Mouse (Mus musculus): ENCODE results near the gene Timm17b. TPM values are rescaled to one million over a fixed set of nuclear protein-coding genes. Genes with fewer than 3 reads are reported as not detected.
"Not testable (repeated sequence)": the region's sequence is repeated elsewhere in the genome, so short reads cannot be mapped to it uniquely, and the experiment has no call there.

Timm17b gene
- total RNA-seq (2017): 42.2 and 54.8 TPM in 2 replicates

GRCm38 (mm10) chrX:7898880-7899874 is at the start of gene Timm17b, which contains the start of gene Pqbp1:
Timm17b (plus strand) TSS chrX:7899357.
Pqbp1 (minus strand) TSS chrX:7899269.
- peak; percentile 95 for ATAC-seq (replicated peaks; ENCODE audit: low read depth, poor library complexity, severe bottlenecking)

GRCm38 (mm10) chrX:7854578-7854977 is 44.6 kb upstream of the Timm17b start:
- ATAC-seq (replicated peaks; ENCODE audit: low read depth, poor library complexity, severe bottlenecking): peak; percentile 71

DNA sequence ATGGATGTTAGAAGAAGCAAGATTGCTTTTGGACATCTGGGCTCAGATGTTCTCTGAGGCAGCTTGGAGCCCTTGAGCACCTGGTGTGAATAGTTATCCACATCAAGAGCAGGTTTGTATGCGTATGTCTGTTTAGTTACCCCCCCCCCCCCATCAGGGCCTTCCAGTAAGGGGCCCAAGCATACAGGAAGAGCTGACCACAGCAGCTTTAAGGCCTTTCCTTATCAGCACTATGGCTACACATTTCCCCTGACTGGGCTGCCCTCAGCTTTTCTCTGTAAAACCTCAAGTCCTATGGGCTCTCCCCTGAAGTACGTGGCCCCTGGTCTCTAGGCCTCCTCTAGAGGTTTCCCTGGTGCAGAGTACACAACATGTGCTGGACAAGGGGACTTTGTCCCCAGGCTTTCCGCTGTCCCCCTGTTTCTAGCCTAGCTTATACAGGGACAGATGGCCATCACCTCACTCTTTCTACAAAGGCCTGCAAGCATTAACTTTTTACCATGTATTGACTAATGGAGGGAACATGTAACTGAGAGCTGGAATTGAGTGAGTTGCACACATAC is 39.9 kb upstream of the Timm17b start:
- peak; percentile 76 for ATAC-seq (replicated peaks; ENCODE audit: low read depth, poor library complexity, severe bottlenecking)

DNA sequence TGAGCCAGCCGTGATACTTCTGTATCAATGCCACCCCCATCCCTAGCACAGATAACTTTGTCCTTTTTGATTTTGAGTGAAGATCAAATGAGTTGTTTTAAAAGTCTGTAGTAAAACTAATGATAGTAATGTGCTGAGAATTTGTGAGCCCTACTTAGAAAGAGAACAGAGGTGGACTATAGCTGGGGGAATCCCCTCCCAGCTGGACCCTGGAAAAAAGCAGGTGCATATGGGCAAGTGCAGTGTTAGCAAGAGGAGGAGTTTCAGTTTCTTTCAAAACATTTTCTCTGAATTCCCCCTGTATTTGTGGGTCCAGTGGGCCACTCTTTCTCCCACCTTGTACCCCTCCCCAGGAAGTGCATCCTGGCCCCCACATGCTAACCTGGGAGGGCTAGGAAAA is 36.0 kb upstream of the Timm17b start:
- no peak for ATAC-seq (replicated peaks; ENCODE audit: low read depth, poor library complexity, severe bottlenecking)

DNA sequence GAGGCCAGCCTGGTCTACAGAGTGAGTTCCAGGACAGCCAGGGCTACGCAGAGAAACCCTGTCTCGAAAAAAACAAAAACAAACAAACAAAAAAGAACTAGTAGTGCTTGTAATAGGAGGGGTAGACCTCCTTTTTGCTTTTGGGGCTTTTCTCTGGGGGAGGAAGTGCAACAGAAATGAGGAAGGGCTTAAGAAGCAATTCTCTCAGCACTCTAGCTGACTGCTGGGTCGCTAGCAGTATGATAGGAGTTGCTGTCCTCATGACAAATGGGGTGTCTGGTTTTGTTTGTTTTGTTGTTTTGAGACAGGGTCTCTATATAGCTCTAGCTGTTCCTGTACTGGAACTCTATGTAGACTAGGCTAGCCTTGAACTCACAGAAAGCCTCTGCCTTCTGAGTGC is 34.6 kb upstream of the Timm17b start:
- peak; percentile 42 for ATAC-seq (replicated peaks; ENCODE audit: low read depth, poor library complexity, severe bottlenecking)

DNA sequence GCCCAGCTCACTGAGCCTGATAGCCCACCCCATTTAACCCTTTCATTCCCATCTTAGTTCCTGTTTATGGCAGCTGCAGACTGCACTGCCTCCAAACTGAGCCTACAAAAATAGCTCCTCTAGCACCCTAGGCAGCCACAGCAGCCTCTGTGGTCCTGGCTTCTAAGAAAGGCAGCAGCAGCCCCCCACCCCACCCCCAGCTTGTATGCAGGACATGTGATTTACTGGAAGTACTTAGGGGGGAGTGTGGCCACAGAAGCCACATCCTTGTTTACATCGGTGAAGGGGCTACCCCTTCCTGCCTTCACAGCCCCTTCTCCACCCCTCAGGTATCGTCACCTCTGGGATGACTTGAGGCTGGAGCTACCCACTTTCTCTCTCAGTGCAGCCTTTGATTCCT is 33.8 kb upstream of the Timm17b start:
- peak; percentile 54; the same call in 1 of the 2 replicates for ATAC-seq (replicated peaks; ENCODE audit: low read depth, poor library complexity, severe bottlenecking)

GRCm38 (mm10) chrX:7865786-7866185 is 33.4 kb upstream of the Timm17b start:
- no peak for ATAC-seq (replicated peaks; ENCODE audit: low read depth, poor library complexity, severe bottlenecking)

GRCm38 (mm10) chrX:7867141-7867540 is 32.0 kb upstream of the Timm17b start:
- ATAC-seq (replicated peaks; ENCODE audit: low read depth, poor library complexity, severe bottlenecking): no peak

GRCm38 (mm10) chrX:7868506-7868905 is 30.7 kb upstream of the Timm17b start:
- no peak for ATAC-seq (replicated peaks; ENCODE audit: low read depth, poor library complexity, severe bottlenecking)

GRCm38 (mm10) chrX:7869826-7870225 is 29.3 kb upstream of the Timm17b start:
- ATAC-seq (replicated peaks; ENCODE audit: low read depth, poor library complexity, severe bottlenecking): no peak

DNA sequence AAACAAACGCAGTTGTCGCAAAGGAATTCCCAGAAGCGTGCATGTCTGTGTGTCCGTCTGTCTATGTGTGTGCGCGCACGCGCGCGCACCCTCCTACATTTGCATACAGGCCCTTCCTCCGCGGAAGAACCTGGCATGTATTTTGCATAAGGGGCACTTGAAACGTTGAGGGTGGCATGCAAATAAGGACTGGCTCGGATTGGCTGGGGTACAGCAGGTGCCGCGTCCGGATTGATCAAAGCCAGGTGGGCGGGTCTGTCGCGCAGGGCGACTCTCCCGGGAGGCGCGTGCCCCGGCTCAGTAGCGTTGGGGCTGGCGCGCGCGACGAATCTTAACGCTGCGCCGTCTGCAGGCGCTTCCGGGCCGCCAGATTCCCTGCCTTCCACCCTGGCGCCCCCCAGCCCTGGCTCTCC is 21.1 kb upstream of the Timm17b start, which contains the start of gene Pim2:
Pim2 (plus strand) TSS at position 256 of the 413 bp plus-strand sequence.
- ATAC-seq (replicated peaks; ENCODE audit: low read depth, poor library complexity, severe bottlenecking): peak; percentile 91

DNA sequence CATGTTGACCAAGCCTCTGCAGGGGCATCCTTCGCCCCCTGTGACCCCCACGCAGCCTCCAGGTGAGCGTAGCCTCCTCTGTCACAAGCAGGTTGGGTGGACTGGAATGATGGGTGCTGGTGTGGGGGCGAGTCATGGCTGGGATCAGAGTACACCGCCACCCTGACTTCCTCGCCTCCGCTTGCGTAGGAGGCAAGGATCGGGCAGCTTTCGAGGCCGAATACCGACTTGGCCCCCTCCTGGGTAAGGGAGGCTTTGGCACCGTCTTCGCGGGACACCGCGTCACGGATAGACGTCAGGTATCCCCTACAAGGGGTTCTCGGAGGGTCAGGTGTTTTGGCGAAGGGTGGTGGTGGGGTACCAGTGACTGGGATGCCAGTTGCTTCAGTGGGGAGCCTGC is 20.7 kb upstream of the Timm17b start:
- no peak for ATAC-seq (replicated peaks; ENCODE audit: low read depth, poor library complexity, severe bottlenecking)

GRCm38 (mm10) chrX:7879819-7880218 is 19.3 kb upstream of the Timm17b start:
- ATAC-seq (replicated peaks; ENCODE audit: low read depth, poor library complexity, severe bottlenecking): peak; percentile 60

- ATAC-seq (replicated peaks; ENCODE audit: low read depth, poor library complexity, severe bottlenecking): peak; percentile 85
Measured at GRCm38 (mm10) chrX:7883841-7884567, 15.2 kb upstream of the Timm17b start, which contains the start of gene Slc35a2. Slc35a2 (plus strand) TSS chrX:7884028.

- ATAC-seq (replicated peaks; ENCODE audit: low read depth, poor library complexity, severe bottlenecking): no peak
Measured at GRCm38 (mm10) chrX:7898211-7898610, 946 bp upstream of the Timm17b start.

GRCm38 (mm10) chrX:7904441-7904840 is 5.3 kb downstream of the Timm17b start:
- ATAC-seq (replicated peaks; ENCODE audit: low read depth, poor library complexity, severe bottlenecking): no peak

DNA sequence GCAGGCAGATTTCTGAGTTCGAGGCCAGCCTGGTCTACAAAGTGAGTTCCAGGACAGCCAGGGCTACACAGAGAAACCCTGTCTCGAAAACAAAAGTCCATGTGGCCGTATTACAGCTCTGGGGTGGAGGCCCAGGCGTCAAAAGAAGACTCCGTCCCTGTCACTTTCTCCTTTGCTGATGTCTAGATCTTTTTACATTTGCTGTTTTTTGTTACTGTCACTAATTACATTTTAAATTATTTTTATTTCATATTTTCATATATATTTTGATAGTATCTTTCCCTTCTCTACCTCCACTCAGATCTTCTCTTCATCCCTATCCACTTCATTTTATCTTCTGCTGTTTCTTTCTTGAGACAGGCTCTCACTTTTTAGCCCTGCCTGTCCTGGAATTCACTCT is 8.6 kb downstream of the Timm17b start, which contains the start of gene Gm10491:
Gm10491 (minus strand) TSS at position 101 of the 400 bp plus-strand sequence.
- no peak for ATAC-seq (replicated peaks; ENCODE audit: low read depth, poor library complexity, severe bottlenecking)

- ATAC-seq (replicated peaks; ENCODE audit: low read depth, poor library complexity, severe bottlenecking): not testable (repeated sequence)
Measured at GRCm38 (mm10) chrX:7909242-7909641, 10.1 kb downstream of the Timm17b start, which contains the start of gene Gm10490. Gm10490 (plus strand) TSS chrX:7909542.

GRCm38 (mm10) chrX:7910473-7910872 is 11.3 kb downstream of the Timm17b start:
- ATAC-seq (replicated peaks; ENCODE audit: low read depth, poor library complexity, severe bottlenecking): no peak

DNA sequence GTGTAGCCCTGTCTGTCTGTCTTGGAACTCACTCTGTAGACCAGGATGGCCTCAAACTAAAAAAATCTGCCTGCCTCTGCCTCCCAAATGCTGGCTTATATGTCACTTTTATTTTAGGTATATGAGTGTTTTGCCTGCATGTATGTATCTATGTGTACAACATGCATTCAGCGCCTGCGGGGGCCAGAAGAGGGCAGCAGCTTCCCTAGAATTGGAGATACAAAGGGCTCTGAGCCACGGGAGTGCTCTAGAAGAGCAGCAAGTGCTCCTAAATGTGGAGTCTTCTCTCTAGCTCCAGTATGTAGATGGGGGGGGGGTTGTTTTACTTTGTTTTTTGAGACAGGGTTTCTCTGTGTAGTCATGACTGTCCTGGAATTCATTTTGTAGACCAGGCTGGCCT is 16.5 kb downstream of the Timm17b start:
- peak; percentile 87 for ATAC-seq (replicated peaks; ENCODE audit: low read depth, poor library complexity, severe bottlenecking)

Measured in common myeloid progenitor, adult 5-6 weeks (primary cell).